Mouse (Mus musculus) embryonic fibroblast, embryonic 13.5 days (primary cell): ENCODE results near the gene Cdc45. TPM values are rescaled to one million over a fixed set of nuclear protein-coding genes. Genes with fewer than 3 reads are reported as not detected.

ENCODE experiments used
- H3K27ac ChIP-seq: 2 replicates; pipeline ENCODE4 v1.5.1; 2012; ENCODE audit warnings: low read length, control low read depth, inconsistent platforms; ENCODE audit not compliant: insufficient read depth
- H3K4me1 ChIP-seq: 2 replicates; pipeline ENCODE4 v1.6.1; 2011; ENCODE audit warnings: low read length; ENCODE audit not compliant: control insufficient read depth, insufficient read depth
- H3K4me3 ChIP-seq: 2 replicates; pipeline ENCODE4 v1.5.1; 2011; ENCODE audit warnings: mild to moderate bottlenecking, control low read depth, low read length; ENCODE audit not compliant: insufficient read depth
- CTCF ChIP-seq: IDR thresholded peaks from 2 replicates; pipeline ENCODE4 v1.5.1; 2011; ENCODE audit warnings: mild to moderate bottlenecking, control low read depth, low read length, moderate library complexity, borderline replicate concordance; ENCODE audit not compliant: insufficient read depth
- POLR2A ChIP-seq: IDR thresholded peaks from 2 replicates; pipeline ENCODE4 v1.6.1; 2011; ENCODE audit warnings: low read depth, mild to moderate bottlenecking, control low read depth, low read length, moderate library complexity
- polyA plus RNA-seq: library from polyadenylated mRNA; stranded (reverse); fragments of >200 nt; gene quantifications from 2 replicates; pipeline ENCODE4 v1.2.4, GENCODE M21; 2011; ENCODE audit warnings: low read depth; ENCODE audit not compliant: missing spikeins, insufficient read length

Gene Cdc45
- polyA plus RNA-seq, 1 experiment = 20.3 TPM

- Histone ChIP-seq H3K27ac (no peak overlapping the region), H3K4me1 (no peaks in the 10 kb centered on the region)
- TF ChIP-seq POLR2A = no peak
- TF ChIP-seq CTCF = no peak
Observed at GRCm38 (mm10) chr16:18829102-18829501, 17.3 kb upstream of the Cdc45 start.

GRCm38 (mm10) chr16:18828630-18829029 is 16.8 kb upstream of the Cdc45 start:
- Histone ChIP-seq H3K27ac (no peak overlapping the region), H3K4me1 (no peaks in the 10 kb centered on the region), H3K4me3 (no peak overlapping the region)
- TF ChIP-seq CTCF (no peak), POLR2A (no peak)

More at GRCm38 (mm10) chr16:18829102-18829501, 17.3 kb upstream of the Cdc45 start:
- H3K4me3 ChIP-seq = no peak overlapping the region

- no peaks in the 10 kb centered on the region for H3K4me1 ChIP-seq
- TF ChIP-seq CTCF = no peak
- TF ChIP-seq POLR2A = no peak
Observed at GRCm38 (mm10) chr16:18822925-18823324, 11.1 kb upstream of the Cdc45 start.

GRCm38 (mm10) chr16:18822356-18822755 is 10.6 kb upstream of the Cdc45 start:
- H3K4me3 ChIP-seq = no peak overlapping the region

More at GRCm38 (mm10) chr16:18822925-18823324, 11.1 kb upstream of the Cdc45 start:
- no peak overlapping the region for H3K4me3 ChIP-seq
- no peak overlapping the region for H3K27ac ChIP-seq

GRCm38 (mm10) chr16:18812385-18812910 is 661 bp upstream of the Cdc45 start:
- peak overlapping the region; percentile 75 for H3K27ac ChIP-seq
- H3K4me3 ChIP-seq = peak overlapping the region; percentile 80
- TF ChIP-seq POLR2A = no peak
- TF ChIP-seq CTCF = no peak
- peaks cover 6% of the 10 kb centered on the region; the same call in 1 of the 2 replicates for H3K4me1 ChIP-seq

More at GRCm38 (mm10) chr16:18822356-18822755, 10.6 kb upstream of the Cdc45 start:
- no peak for TF ChIP-seq CTCF
- TF ChIP-seq POLR2A = no peak
- Histone ChIP-seq H3K4me1 (no peaks in the 10 kb centered on the region), H3K27ac (no peak overlapping the region)

- H3K27ac ChIP-seq = no peak overlapping the region
- peak overlapping the region; percentile 80 for H3K4me3 ChIP-seq
- peaks cover 6% of the 10 kb centered on the region; the same call in 1 of the 2 replicates for H3K4me1 ChIP-seq
- TF ChIP-seq POLR2A (no peak), CTCF (no peak)
Observed at GRCm38 (mm10) chr16:18811032-18811431, 755 bp downstream of the Cdc45 start.

- Histone ChIP-seq H3K4me1 (peaks cover 6% of the 10 kb centered on the region; the same call in 1 of the 2 replicates), H3K4me3 (no peak overlapping the region), H3K27ac (no peak overlapping the region)
- TF ChIP-seq POLR2A = no peak
Observed at GRCm38 (mm10) chr16:18809001-18809400, 2.8 kb downstream of the Cdc45 start.

- H3K27ac ChIP-seq = no peak overlapping the region
- no peak for TF ChIP-seq POLR2A
- TF ChIP-seq CTCF = no peak
Observed at GRCm38 (mm10) chr16:18805746-18806145, 6.0 kb downstream of the Cdc45 start.

GRCm38 (mm10) chr16:18798841-18799240 is 12.9 kb downstream of the Cdc45 start:
- H3K27ac ChIP-seq = no peak overlapping the region
- peaks cover 11% of the 10 kb centered on the region for H3K4me1 ChIP-seq
- no peak overlapping the region for H3K4me3 ChIP-seq
- TF ChIP-seq POLR2A = no peak
- peak; percentile 89 for TF ChIP-seq CTCF

More at GRCm38 (mm10) chr16:18805746-18806145, 6.0 kb downstream of the Cdc45 start:
- Histone ChIP-seq H3K4me3 (no peak overlapping the region), H3K4me1 (no peaks in the 10 kb centered on the region)

- H3K27ac ChIP-seq = no peak overlapping the region
- TF ChIP-seq POLR2A (no peak), CTCF (no peak)
- H3K4me3 ChIP-seq = no peak overlapping the region
- peaks cover 11% of the 10 kb centered on the region for H3K4me1 ChIP-seq
Observed at GRCm38 (mm10) chr16:18798151-18798550, 13.6 kb downstream of the Cdc45 start.
